Mouse (Mus musculus): ENCODE data around the gene Rnf114. TPM values are rescaled to one million over a fixed set of nuclear protein-coding genes. Genes with fewer than 3 reads are reported as not detected.

Gene Rnf114
- polyA plus RNA-seq, 1 experiment from 2014 or later, result 119 TPM

DNA sequence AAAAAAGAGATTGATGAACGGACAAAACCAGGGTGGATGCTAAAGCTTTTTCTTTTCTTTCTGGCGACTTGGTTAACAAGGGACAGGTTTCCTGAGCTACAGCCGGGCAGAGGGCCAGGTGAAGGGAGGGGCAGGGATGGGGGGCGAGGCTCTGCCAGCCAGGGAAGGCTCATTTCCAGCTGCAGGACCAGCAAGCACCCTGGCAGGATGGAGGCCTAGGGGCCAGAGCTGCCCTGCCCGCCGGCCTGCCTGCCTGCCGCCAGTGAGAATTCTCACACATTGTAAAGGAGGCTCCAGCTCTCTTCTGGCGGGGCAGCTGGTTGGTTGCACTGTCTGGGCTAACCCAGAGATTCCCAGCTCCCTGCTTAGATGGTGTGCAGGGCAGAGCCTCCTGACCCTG is 69.7 kb downstream of the Rnf114 start:
- peaks cover 2% of the 10 kb centered on the region; the same call in 1 of the 2 replicates for H3K4me1 ChIP-seq (ENCODE audit: insufficient read depth, low read depth, low read length)
- H3K4me2 ChIP-seq (replicated peaks; ENCODE audit: low read depth, low read length), result no peak overlapping the region
- H3K9me3 ChIP-seq (ENCODE audit: low read length), result no peaks in the 10 kb centered on the region
- ATAC-seq, result 0 out of 2 replicates have a peak, but pooled peaks have one; percentile 14
- no peak overlapping the region for H3K9ac ChIP-seq (replicated peaks; ENCODE audit: low read depth)
- no peak for TF ChIP-seq EP300 (IDR thresholded peaks at IDR 0.05)
- TF ChIP-seq CTCF (IDR thresholded peaks at IDR 0.05), result no peak
- H3K27ac ChIP-seq (ENCODE audit: low read length), result no peak overlapping the region
- H3K27me3 ChIP-seq (replicated peaks; ENCODE audit: insufficient read depth, low read length), result no peaks in the 10 kb centered on the region
- H3K36me3 ChIP-seq (ENCODE audit: insufficient read depth, low read length), result no peaks in the 10 kb centered on the region
- DNase-seq (ENCODE audit: low spot score), result peak; percentile 26
- WGBS, result 13% methylated on average over 8 of the region's 8 CpGs
- no peak overlapping the region for H3K4me3 ChIP-seq (ENCODE audit: low read depth, low read length)

DNA sequence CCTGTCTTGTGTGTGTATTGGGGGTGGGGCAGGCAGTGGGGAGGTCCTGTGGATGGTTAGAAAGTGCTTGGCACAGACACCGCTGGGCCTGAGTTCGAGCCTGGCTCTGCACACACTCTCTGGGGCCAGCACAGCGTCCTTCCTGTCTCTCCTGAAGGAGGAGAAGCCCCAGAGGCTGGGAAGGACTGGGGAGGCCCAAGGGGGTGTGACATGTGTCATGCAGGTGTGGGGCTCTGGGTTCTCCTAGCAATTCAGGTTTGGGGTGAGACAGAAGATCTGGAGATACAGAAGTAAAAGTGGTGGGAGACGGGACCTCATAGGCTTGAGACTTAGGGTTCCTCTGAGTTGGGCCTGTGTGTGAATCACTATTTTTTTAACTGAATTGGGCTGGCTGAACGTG is 70.6 kb downstream of the Rnf114 start:
- H3K27ac ChIP-seq (ENCODE audit: low read length), result peak overlapping the region; percentile 51
- DNase-seq (ENCODE audit: low spot score), result no peak
- no peak overlapping the region for H3K4me2 ChIP-seq (replicated peaks; ENCODE audit: low read depth, low read length)
- TF ChIP-seq CTCF (IDR thresholded peaks at IDR 0.05) (no peak), EP300 (IDR thresholded peaks at IDR 0.05) (no peak)
- peaks cover 2% of the 10 kb centered on the region; the same call in 1 of the 2 replicates for H3K4me1 ChIP-seq (ENCODE audit: insufficient read depth, low read depth, low read length)
- ATAC-seq, result no peak
- no peak overlapping the region for H3K4me3 ChIP-seq (ENCODE audit: low read depth, low read length)
- WGBS, result 66% methylated on average over 5 of the region's 5 CpGs
- H3K9ac ChIP-seq (replicated peaks; ENCODE audit: low read depth), result no peak overlapping the region
- no peaks in the 10 kb centered on the region for H3K27me3 ChIP-seq (replicated peaks; ENCODE audit: insufficient read depth, low read length)
- H3K9me3 ChIP-seq (ENCODE audit: low read length), result no peaks in the 10 kb centered on the region
- H3K36me3 ChIP-seq (ENCODE audit: insufficient read depth, low read length), result no peaks in the 10 kb centered on the region

DNA sequence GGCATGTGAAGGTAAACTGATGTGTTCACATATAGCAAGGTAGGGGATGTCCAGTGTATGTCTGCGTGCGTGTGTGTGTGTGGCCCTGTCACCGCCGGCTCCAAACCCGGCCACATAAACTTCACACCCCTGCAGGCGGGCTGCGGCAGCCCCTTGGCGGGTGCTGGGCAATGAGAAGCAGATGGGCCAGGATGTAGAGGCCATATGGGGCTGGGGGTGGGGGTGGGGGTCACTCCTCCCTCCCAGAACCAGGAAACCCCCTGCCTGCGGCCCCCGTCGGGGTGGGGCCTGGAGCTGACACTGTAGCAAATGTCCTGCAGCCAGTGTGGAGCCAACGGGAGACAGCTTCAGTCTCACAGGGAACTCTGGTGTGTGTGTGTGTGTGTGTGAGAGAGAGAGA is 71.3 kb downstream of the Rnf114 start:
- ATAC-seq (peak; percentile 67), DNase-seq (ENCODE audit: low spot score) (peak; percentile 54)
- Histone ChIP-seq H3K4me3 (ENCODE audit: low read depth, low read length) (no peak overlapping the region), H3K4me2 (replicated peaks; ENCODE audit: low read depth, low read length) (no peak overlapping the region), H3K9ac (replicated peaks; ENCODE audit: low read depth) (no peak overlapping the region), H3K9me3 (ENCODE audit: low read length) (no peaks in the 10 kb centered on the region), H3K36me3 (ENCODE audit: insufficient read depth, low read length) (no peaks in the 10 kb centered on the region), H3K27me3 (replicated peaks; ENCODE audit: insufficient read depth, low read length) (no peaks in the 10 kb centered on the region), H3K27ac (ENCODE audit: low read length) (0 out of 2 replicates have a peak overlapping the region, but pooled peaks have one; percentile 62), H3K4me1 (ENCODE audit: insufficient read depth, low read depth, low read length) (peaks cover 2% of the 10 kb centered on the region; the same call in 1 of the 2 replicates)
- no peak for TF ChIP-seq EP300 (IDR thresholded peaks at IDR 0.05)
- no peak for TF ChIP-seq CTCF (IDR thresholded peaks at IDR 0.05)
- WGBS, result 36% methylated on average over 12 of the region's 12 CpGs

DNA sequence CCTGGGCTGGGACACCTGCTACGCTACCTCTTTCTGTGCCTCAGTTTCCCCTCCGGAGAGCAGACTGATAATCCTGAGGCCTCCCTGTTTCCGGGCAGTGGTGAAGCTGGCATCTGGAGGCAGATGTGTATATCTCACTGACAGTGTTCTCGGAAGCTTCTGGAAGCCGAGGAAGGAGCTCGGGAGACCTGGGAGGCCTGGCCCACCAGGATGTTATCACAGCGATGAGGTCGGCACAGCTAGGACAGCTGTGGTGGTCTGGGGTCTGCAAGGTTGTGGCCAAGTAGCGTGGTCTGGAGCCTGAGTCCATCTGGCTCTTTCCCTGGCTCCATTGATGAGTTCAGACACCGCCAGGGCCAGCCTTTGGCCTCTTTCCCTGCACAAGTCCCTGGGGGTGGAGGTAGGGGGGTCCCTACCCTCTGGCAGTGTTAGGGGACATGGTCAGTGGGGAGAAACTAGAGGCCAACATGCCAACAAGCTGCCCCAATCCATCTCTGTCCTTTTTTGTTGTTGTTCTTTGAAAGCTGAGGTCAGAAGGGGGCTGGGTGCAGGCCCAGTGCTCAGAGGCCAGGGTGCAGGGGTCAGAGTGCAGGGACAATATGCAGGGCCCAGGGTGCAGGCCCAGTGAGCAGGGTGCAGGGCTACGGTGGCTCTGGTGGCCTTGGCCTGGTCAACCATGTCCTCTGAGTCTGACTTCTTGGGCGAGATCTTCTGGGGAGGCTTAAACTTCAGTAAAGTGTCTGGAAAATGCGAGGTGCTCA is 72.3 kb downstream of the Rnf114 start:
- no peaks in the 10 kb centered on the region for H3K27me3 ChIP-seq (replicated peaks; ENCODE audit: insufficient read depth, low read length)
- 0 out of 2 replicates have a peak overlapping the region, but pooled peaks have one; percentile 5 for H3K9ac ChIP-seq (replicated peaks; ENCODE audit: low read depth)
- H3K36me3 ChIP-seq (ENCODE audit: insufficient read depth, low read length), result no peaks in the 10 kb centered on the region
- H3K27ac ChIP-seq (ENCODE audit: low read length), result peak overlapping the region; percentile 79
- DNase-seq (ENCODE audit: low spot score), result no peak
- H3K4me2 ChIP-seq (replicated peaks; ENCODE audit: low read depth, low read length), result no peak overlapping the region
- TF ChIP-seq EP300 (IDR thresholded peaks at IDR 0.05) (no peak), CTCF (IDR thresholded peaks at IDR 0.05) (no peak)
- no peak for ATAC-seq
- no peaks in the 10 kb centered on the region for H3K9me3 ChIP-seq (ENCODE audit: low read length)
- no peak overlapping the region for H3K4me3 ChIP-seq (ENCODE audit: low read depth, low read length)
- 61% methylated on average over 13 of the region's 13 CpGs for WGBS
- H3K4me1 ChIP-seq (ENCODE audit: insufficient read depth, low read depth, low read length), result peaks cover 2% of the 10 kb centered on the region; the same call in 1 of the 2 replicates

DNA sequence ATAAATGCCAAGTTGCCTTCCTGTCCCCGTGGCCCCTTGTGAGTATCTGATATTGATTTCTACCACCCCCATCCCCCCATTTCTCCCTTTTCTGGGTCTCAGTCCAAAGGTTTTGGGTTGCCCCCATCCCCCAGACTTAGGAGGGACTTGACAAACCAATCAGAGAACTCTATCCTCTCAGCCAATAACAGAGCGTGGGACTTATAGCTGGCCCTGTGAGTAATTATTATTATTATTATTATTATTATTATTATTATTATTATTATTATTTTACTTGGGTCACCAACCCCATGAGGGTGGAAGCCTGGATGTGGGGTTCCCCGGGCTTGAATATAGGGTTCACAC is 72.8 kb downstream of the Rnf114 start:
- H3K36me3 ChIP-seq (ENCODE audit: insufficient read depth, low read length), result no peaks in the 10 kb centered on the region
- WGBS, result 61% methylated on average over 3 of the region's 3 CpGs
- H3K27me3 ChIP-seq (replicated peaks; ENCODE audit: insufficient read depth, low read length), result no peaks in the 10 kb centered on the region
- H3K9me3 ChIP-seq (ENCODE audit: low read length), result no peaks in the 10 kb centered on the region
- DNase-seq (ENCODE audit: low spot score) (no peak), ATAC-seq (no peak)
- no peak for TF ChIP-seq CTCF (IDR thresholded peaks at IDR 0.05)
- TF ChIP-seq EP300 (IDR thresholded peaks at IDR 0.05), result no peak
- H3K27ac ChIP-seq (ENCODE audit: low read length), result peak overlapping the region; percentile 79
- no peak overlapping the region for H3K4me3 ChIP-seq (ENCODE audit: low read depth, low read length)
- no peak overlapping the region for H3K9ac ChIP-seq (replicated peaks; ENCODE audit: low read depth)
- peak overlapping the region; percentile 36 for H3K4me2 ChIP-seq (replicated peaks; ENCODE audit: low read depth, low read length)
- H3K4me1 ChIP-seq (ENCODE audit: insufficient read depth, low read depth, low read length), result peaks cover 7% of the 10 kb centered on the region; the same call in 1 of the 2 replicates

DNA sequence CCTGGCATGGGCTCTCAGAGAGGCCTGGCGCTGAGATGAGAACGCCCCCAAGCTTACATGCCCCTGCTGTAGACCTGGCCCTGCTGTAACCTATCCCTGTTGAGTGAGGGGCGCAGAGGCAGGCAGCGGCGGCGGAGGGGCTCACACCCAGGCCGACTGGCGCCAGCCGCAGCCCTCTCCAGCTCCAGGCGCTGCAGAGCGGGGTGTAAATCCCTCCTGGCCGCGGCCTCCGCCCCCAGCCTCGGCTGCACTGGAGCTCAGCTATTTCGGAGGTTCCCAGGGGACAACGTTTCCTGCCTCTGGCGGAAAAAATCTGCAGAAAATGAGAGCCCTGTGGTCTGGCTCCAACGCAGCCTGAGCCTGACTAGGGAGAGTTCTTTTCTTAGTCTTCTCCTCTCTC is 73.2 kb downstream of the Rnf114 start:
- no peak for TF ChIP-seq EP300 (IDR thresholded peaks at IDR 0.05)
- no peak for TF ChIP-seq CTCF (IDR thresholded peaks at IDR 0.05)
- H3K9me3 ChIP-seq (ENCODE audit: low read length), result no peaks in the 10 kb centered on the region
- WGBS, result 22% methylated on average over 18 of the region's 19 CpGs
- peak overlapping the region; percentile 36 for H3K4me2 ChIP-seq (replicated peaks; ENCODE audit: low read depth, low read length)
- H3K27ac ChIP-seq (ENCODE audit: low read length), result peak overlapping the region; percentile 79
- H3K9ac ChIP-seq (replicated peaks; ENCODE audit: low read depth), result no peak overlapping the region
- DNase-seq (ENCODE audit: low spot score) (peak; percentile 41), ATAC-seq (no peak)
- no peaks in the 10 kb centered on the region for H3K36me3 ChIP-seq (ENCODE audit: insufficient read depth, low read length)
- no peak overlapping the region for H3K4me3 ChIP-seq (ENCODE audit: low read depth, low read length)
- H3K4me1 ChIP-seq (ENCODE audit: insufficient read depth, low read depth, low read length), result peaks cover 9% of the 10 kb centered on the region; the same call in 1 of the 2 replicates
- no peaks in the 10 kb centered on the region for H3K27me3 ChIP-seq (replicated peaks; ENCODE audit: insufficient read depth, low read length)

Other genes starting within 250 kb of the Rnf114 start
- gene B4galt5, start 143.5 kb upstream of the Rnf114 start, polyA plus RNA-seq (2015; fragmentation: Nextera tagmentation; extraction: Ambion mirVana), result 10.3 and 12.2 TPM in 2 replicates
- gene Slc9a8, start 70.9 kb upstream of the Rnf114 start, polyA plus RNA-seq (2015; fragmentation: Nextera tagmentation; extraction: Ambion mirVana), result 9.2 and 9.8 TPM in 2 replicates
- 8.7 and 8.9 TPM in 2 replicates for gene Spata2, start 242 bp downstream of the Rnf114 start, polyA plus RNA-seq (2015; fragmentation: Nextera tagmentation; extraction: Ambion mirVana)
- gene Snai1, start 45.5 kb downstream of the Rnf114 start, polyA plus RNA-seq (2015; fragmentation: Nextera tagmentation; extraction: Ambion mirVana), result 55.4 and 63.0 TPM in 2 replicates
- 166 and 184 TPM in 2 replicates for gene Ube2v1, start 139.4 kb downstream of the Rnf114 start, polyA plus RNA-seq (2015; fragmentation: Nextera tagmentation; extraction: Ambion mirVana)
- 5.2 and 8.4 TPM in 2 replicates for gene Gm20431, start 168.9 kb downstream of the Rnf114 start, polyA plus RNA-seq (2015; fragmentation: Nextera tagmentation; extraction: Ambion mirVana)
- gene Cebpb, start 196.3 kb downstream of the Rnf114 start, polyA plus RNA-seq (2015; fragmentation: Nextera tagmentation; extraction: Ambion mirVana), result 108 and 122 TPM in 2 replicates
- gene Tmem189, start 197.2 kb downstream of the Rnf114 start, polyA plus RNA-seq (2015; fragmentation: Nextera tagmentation; extraction: Ambion mirVana), result 51.7 and 55.1 TPM in 2 replicates

Measured in lung, postnatal 0 days (tissue).